In genomic region chr16:38724256-38724655, GRCm38 (mm10) we compare ENCODE assay signal across 12 mouse cellular contexts. TPM values are rescaled to one million over a fixed set of nuclear protein-coding genes. Genes with fewer than 3 reads are reported as not detected.
DNase-seq lines count a peak whose midpoint lies in the region; ATAC-seq and TF ChIP-seq lines count a peak whose summit lies in the region.
"Had no signal": no experiment of that assay in that cellular context is flagged by ENCODE, and none has a peak within 500 bp of the region (broad histone marks: within the 10 kb centered on the region; RNA-seq: fewer than 3 reads in every experiment).

No protein-coding gene starts in this region.

- no peak for DNase-seq in forebrain, postnatal 0 days
- no peak for DNase-seq in kidney, adult 9 months
- DNase-seq in midbrain, postnatal 0 days (ENCODE audit: low spot score): peak; percentile 63
- no peak for DNase-seq in midbrain, embryonic 11.5 days (ENCODE audit: low spot score, missing footprints)
- no peak for DNase-seq in adrenal gland, postnatal 10 days
- DNase-seq: adrenal gland, adult 8-10 months; retina, postnatal 1 day had no signal

- H3K27ac ChIP-seq in forebrain, postnatal 0 days (ENCODE audit: low read depth, low read length): no peak overlapping the region
- H3K27ac ChIP-seq in forebrain, embryonic 16.5 days (ENCODE audit: low read length): no peak overlapping the region
- H3K27ac ChIP-seq in kidney, embryonic 15.5 days: peak overlapping the region; percentile 32; the same call in 1 of the 2 replicates
- H3K27ac ChIP-seq in midbrain, postnatal 0 days (ENCODE audit: low read depth, low read length): no peak overlapping the region; the same call in 1 of the 2 replicates
- H3K27ac ChIP-seq in midbrain, embryonic 11.5 days (ENCODE audit: low read depth, low read length): no peak overlapping the region
- H3K27ac ChIP-seq: intestine, embryonic 15.5 days had no signal

- TF ChIP-seq CTCF in forebrain, postnatal 0 days (IDR thresholded peaks at IDR 0.05; ENCODE audit: low read depth): no peak
- no peak for TF ChIP-seq CTCF in midbrain, postnatal 0 days (IDR thresholded peaks at IDR 0.05)

- no peaks in the 10 kb centered on the region for H3K4me1 ChIP-seq in forebrain, postnatal 0 days (ENCODE audit: insufficient read depth)
- no peaks in the 10 kb centered on the region for H3K4me1 ChIP-seq in forebrain, embryonic 16.5 days (replicated peaks; ENCODE audit: control insufficient read depth, insufficient read depth, low read length)
- peaks cover 4% of the 10 kb centered on the region; the same call in 1 of the 2 replicates for H3K4me1 ChIP-seq in kidney, embryonic 15.5 days
- no peaks in the 10 kb centered on the region for H3K4me1 ChIP-seq in midbrain, postnatal 0 days (ENCODE audit: insufficient read depth, low read length)
- H3K4me1 ChIP-seq in midbrain, embryonic 11.5 days (ENCODE audit: control insufficient read depth, insufficient read depth, low read length): no peaks in the 10 kb centered on the region
- H3K4me1 ChIP-seq: intestine, embryonic 15.5 days had no signal

- H3K27me3 ChIP-seq in forebrain, postnatal 0 days (ENCODE audit: insufficient read depth, low read length): no peaks in the 10 kb centered on the region
- H3K27me3 ChIP-seq in forebrain, embryonic 16.5 days (replicated peaks; ENCODE audit: control insufficient read depth, insufficient read depth, low read length): no peaks in the 10 kb centered on the region
- H3K27me3 ChIP-seq in kidney, embryonic 15.5 days: no peaks in the 10 kb centered on the region
- no peaks in the 10 kb centered on the region for H3K27me3 ChIP-seq in midbrain, postnatal 0 days (ENCODE audit: insufficient read depth, low read length)
- H3K27me3 ChIP-seq in midbrain, embryonic 11.5 days (ENCODE audit: control insufficient read depth, insufficient read depth, low read length): no peaks in the 10 kb centered on the region
- H3K27me3 ChIP-seq: intestine, embryonic 15.5 days had no signal

- peak; percentile 72 for ATAC-seq in forebrain, postnatal 0 days
- no peak for ATAC-seq in forebrain, embryonic 16.5 days
- no peak for ATAC-seq in kidney, embryonic 15.5 days (replicated peaks; ENCODE audit: low FRiP score)
- ATAC-seq in midbrain, postnatal 0 days (ENCODE audit: low FRiP score): no peak
- ATAC-seq in midbrain, embryonic 11.5 days (ENCODE audit: low FRiP score): no peak
- ATAC-seq in megakaryocyte, adult 5-6 weeks (ENCODE audit: poor library complexity, severe bottlenecking): no peak
- ATAC-seq: intestine, embryonic 15.5 days had no signal

- H3K9ac ChIP-seq in forebrain, postnatal 0 days: no peak overlapping the region
- H3K9ac ChIP-seq in forebrain, embryonic 16.5 days (replicated peaks; ENCODE audit: low read depth, low read length): no peak overlapping the region
- H3K9ac ChIP-seq in kidney, embryonic 15.5 days: no peak overlapping the region
- no peak overlapping the region for H3K9ac ChIP-seq in midbrain, postnatal 0 days (replicated peaks; ENCODE audit: low read length, poor library complexity, severe bottlenecking)
- no peak overlapping the region for H3K9ac ChIP-seq in midbrain, embryonic 11.5 days (ENCODE audit: low read length)
- H3K9ac ChIP-seq: intestine, embryonic 15.5 days had no signal

- no peak overlapping the region for H3K4me2 ChIP-seq in forebrain, postnatal 0 days (ENCODE audit: low read depth)
- no peak overlapping the region for H3K4me2 ChIP-seq in forebrain, embryonic 16.5 days (ENCODE audit: low read length)
- 0 out of 2 replicates have a peak overlapping the region, but pooled peaks have one; percentile 3 for H3K4me2 ChIP-seq in kidney, embryonic 15.5 days
- no peak overlapping the region for H3K4me2 ChIP-seq in midbrain, postnatal 0 days (ENCODE audit: low read depth, low read length, poor library complexity, severe bottlenecking)
- H3K4me2 ChIP-seq in midbrain, embryonic 11.5 days: no peak overlapping the region
- H3K4me2 ChIP-seq: intestine, embryonic 15.5 days had no signal

- H3K9me3 ChIP-seq in forebrain, postnatal 0 days (ENCODE audit: low read length): no peaks in the 10 kb centered on the region
- H3K9me3 ChIP-seq in forebrain, embryonic 16.5 days (ENCODE audit: control insufficient read depth, low read length): no peaks in the 10 kb centered on the region
- H3K9me3 ChIP-seq in kidney, embryonic 15.5 days (replicated peaks): no peaks in the 10 kb centered on the region
- no peaks in the 10 kb centered on the region for H3K9me3 ChIP-seq in midbrain, postnatal 0 days (ENCODE audit: low read length)
- no peaks in the 10 kb centered on the region for H3K9me3 ChIP-seq in midbrain, embryonic 11.5 days (ENCODE audit: control insufficient read depth, low read length)
- H3K9me3 ChIP-seq: intestine, embryonic 15.5 days; megakaryocyte, embryonic 14.5 days had no signal

- H3K4me3 ChIP-seq in forebrain, postnatal 0 days (ENCODE audit: low read depth, low read length): no peak overlapping the region
- no peak overlapping the region for H3K4me3 ChIP-seq in forebrain, embryonic 16.5 days (replicated peaks; ENCODE audit: low read length)
- H3K4me3 ChIP-seq in kidney, embryonic 15.5 days (replicated peaks): no peak overlapping the region
- H3K4me3 ChIP-seq in midbrain, postnatal 0 days (ENCODE audit: low read depth, low read length): no peak overlapping the region
- H3K4me3 ChIP-seq in midbrain, embryonic 11.5 days (ENCODE audit: low read depth, low read length): no peak overlapping the region
- H3K4me3 ChIP-seq: intestine, embryonic 15.5 days; megakaryocyte, embryonic 14.5 days had no signal

- WGBS in forebrain, postnatal 0 days: 77% methylated on average over 8 of the region's 8 CpGs
- WGBS in forebrain, embryonic 16.5 days: 86% methylated on average over 8 of the region's 8 CpGs
- WGBS in kidney, embryonic 15.5 days: 74% methylated on average over 8 of the region's 8 CpGs
- WGBS in midbrain, postnatal 0 days: 77% methylated on average over 8 of the region's 8 CpGs
- 87% methylated on average over 8 of the region's 8 CpGs for WGBS in midbrain, embryonic 11.5 days

- H3K36me3 ChIP-seq in forebrain, postnatal 0 days (ENCODE audit: insufficient read depth): no peaks in the 10 kb centered on the region
- no peaks in the 10 kb centered on the region for H3K36me3 ChIP-seq in forebrain, embryonic 16.5 days (ENCODE audit: control insufficient read depth, insufficient read depth)
- H3K36me3 ChIP-seq in kidney, embryonic 15.5 days: no peaks in the 10 kb centered on the region
- H3K36me3 ChIP-seq in midbrain, postnatal 0 days (ENCODE audit: insufficient read depth, low read length): no peaks in the 10 kb centered on the region
- H3K36me3 ChIP-seq in midbrain, embryonic 11.5 days (ENCODE audit: control insufficient read depth, insufficient read depth, low read length): no peaks in the 10 kb centered on the region
- H3K36me3 ChIP-seq: intestine, embryonic 15.5 days had no signal

RNA-seq across cellular contexts. Expression of gene Arhgap31, which starts 11.2 kb away (rescaled TPM):
- total RNA-seq in forebrain, postnatal 0 days (2014; rRNA removed): 7.7 and 9.6 TPM in 2 replicates
- 1.8 and 2.4 TPM in 2 replicates for polyA plus RNA-seq in forebrain, postnatal 0 days (2015; fragmentation: Nextera tagmentation; extraction: Ambion mirVana)
- 3.8 and 4.5 TPM in 2 replicates for polyA plus RNA-seq in forebrain, embryonic 16.5 days (2015; fragmentation: Nextera tagmentation; extraction: Ambion mirVana)
- 10.4 and 12.6 TPM in 2 replicates for polyA plus RNA-seq in kidney, embryonic 15.5 days (2015; fragmentation: Nextera tagmentation; extraction: Ambion mirVana)
- total RNA-seq in midbrain, postnatal 0 days (2014; rRNA removed): 10.0 and 10.5 TPM in 2 replicates
- 2.9 and 3.2 TPM in 2 replicates for polyA plus RNA-seq in midbrain, postnatal 0 days (2015; fragmentation: Nextera tagmentation; extraction: Ambion mirVana)
- 7.1 and 8.4 TPM in 2 replicates for polyA plus RNA-seq in midbrain, embryonic 11.5 days (2014; fragmentation: Nextera tagmentation; extraction: Ambion mirVana)
- 10 to 100 TPM; 31.6 to 36.3 TPM for total RNA-seq in adrenal gland, postnatal 10 days (2021)
- 20.4 and 21.4 TPM in 2 replicates for total RNA-seq in megakaryocyte, adult 5-6 weeks (2015)
- 10.0 and 14.6 TPM in 2 replicates for total RNA-seq in megakaryocyte, adult 5-6 weeks (2017)

RNA-seq across cellular contexts. Expression of gene B4galt4, which starts 17.8 kb away (rescaled TPM):
- 25.0 and 32.9 TPM in 2 replicates for total RNA-seq in forebrain, postnatal 0 days (2014; rRNA removed)
- 26.6 and 27.3 TPM in 2 replicates for polyA plus RNA-seq in forebrain, postnatal 0 days (2015; fragmentation: Nextera tagmentation; extraction: Ambion mirVana)
- 25.8 and 32.2 TPM in 2 replicates for polyA plus RNA-seq in forebrain, embryonic 16.5 days (2015; fragmentation: Nextera tagmentation; extraction: Ambion mirVana)
- 29.0 and 30.6 TPM in 2 replicates for polyA plus RNA-seq in kidney, embryonic 15.5 days (2015; fragmentation: Nextera tagmentation; extraction: Ambion mirVana)
- 30.6 and 30.9 TPM in 2 replicates for total RNA-seq in midbrain, postnatal 0 days (2014; rRNA removed)
- 26.5 and 28.1 TPM in 2 replicates for polyA plus RNA-seq in midbrain, postnatal 0 days (2015; fragmentation: Nextera tagmentation; extraction: Ambion mirVana)
- 26.4 and 29.9 TPM in 2 replicates for polyA plus RNA-seq in midbrain, embryonic 11.5 days (2014; fragmentation: Nextera tagmentation; extraction: Ambion mirVana)
- 10 to 100 TPM; 11.9 to 12.0 TPM for total RNA-seq in adrenal gland, postnatal 10 days (2021)
- total RNA-seq in megakaryocyte, adult 5-6 weeks (2015): 12.2 and 20.8 TPM in 2 replicates
- 21.4 and 26.2 TPM in 2 replicates for total RNA-seq in megakaryocyte, adult 5-6 weeks (2017)
